Mouse (Mus musculus) ES-CJ7 (cell line): ENCODE results near the gene Usp8.

Source experiments
- DNase-seq: peaks from one replicate; pipeline ENCODE4 v3.0.0; 2011; ENCODE audit warnings: low read depth, low spot score

The Usp8 gene

GRCm38 (mm10) chr2:126740314-126740713 is 33.2 kb downstream of the Usp8 start:
- DNase-seq: no peak

- no peak for DNase-seq
Observed at GRCm38 (mm10) chr2:126743389-126743788, 36.3 kb downstream of the Usp8 start.

GRCm38 (mm10) chr2:126755664-126756063 is 48.5 kb downstream of the Usp8 start:
- DNase-seq: no peak

- no peak for DNase-seq
Observed at GRCm38 (mm10) chr2:126759351-126759750, 52.2 kb downstream of the Usp8 start.

- peak; percentile 33 for DNase-seq
Observed at GRCm38 (mm10) chr2:126765867-126766582, 58.9 kb downstream of the Usp8 start.

- DNase-seq: peak; percentile 69
Observed at GRCm38 (mm10) chr2:126767599-126767998, 60.5 kb downstream of the Usp8 start.

DNA sequence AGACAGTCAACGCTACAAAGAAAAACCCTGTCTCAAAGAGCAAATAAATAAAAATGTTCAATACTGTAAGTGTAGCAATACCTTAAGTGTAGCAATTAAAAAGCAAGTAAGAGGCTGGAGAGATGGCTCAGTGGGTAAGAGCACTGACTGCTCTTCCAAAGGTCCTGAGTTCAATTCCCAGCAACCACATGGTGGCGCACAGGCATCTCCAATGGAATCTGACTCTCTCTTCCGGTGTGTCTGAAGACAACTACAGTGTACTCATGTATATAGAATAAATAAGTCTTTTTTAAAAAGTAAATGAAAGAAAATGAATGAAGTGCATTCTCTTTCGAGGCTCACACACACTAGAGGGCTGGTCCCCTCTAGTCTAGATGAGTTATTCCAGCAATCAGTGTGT is 61.1 kb downstream of the Usp8 start:
- peak; percentile 48 for DNase-seq

DNA sequence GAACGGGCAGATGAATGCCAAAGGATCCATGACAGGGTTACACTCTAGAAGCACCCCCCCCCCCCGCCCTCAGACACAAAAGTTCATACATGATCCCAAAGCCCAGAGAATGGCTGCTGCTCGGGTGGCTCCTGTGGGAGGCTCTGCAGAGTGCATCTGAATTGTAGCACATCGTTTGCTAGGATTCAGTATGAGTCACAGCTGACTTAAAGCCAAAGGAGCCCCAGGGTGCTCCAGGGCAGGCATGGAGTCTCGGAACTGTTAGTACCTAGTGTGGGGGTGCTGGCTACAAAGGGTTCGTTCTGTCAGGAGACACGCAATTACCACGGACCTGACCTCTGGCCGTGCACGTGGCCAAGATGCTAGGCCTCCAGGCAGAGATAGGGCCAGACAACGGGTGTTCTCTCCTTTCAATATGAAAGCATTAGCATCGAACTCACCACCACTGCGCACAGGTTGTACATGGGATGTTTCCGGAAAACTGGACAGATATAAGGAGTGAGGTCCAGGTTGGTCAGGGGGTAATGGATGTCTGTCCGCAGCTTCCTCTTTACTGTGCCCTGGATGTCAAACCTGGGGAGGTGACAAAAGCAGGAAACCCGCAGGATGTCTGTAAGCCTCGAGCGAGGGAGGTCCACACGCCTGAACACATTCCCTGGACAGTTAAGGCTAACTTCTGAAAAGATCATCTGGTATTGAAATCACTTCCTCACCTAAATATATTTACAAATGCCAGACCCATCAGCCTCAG is 62.5 kb downstream of the Usp8 start:
- DNase-seq: no peak

GRCm38 (mm10) chr2:126772217-126772616 is 65.1 kb downstream of the Usp8 start:
- peak; percentile 33 for DNase-seq

DNA sequence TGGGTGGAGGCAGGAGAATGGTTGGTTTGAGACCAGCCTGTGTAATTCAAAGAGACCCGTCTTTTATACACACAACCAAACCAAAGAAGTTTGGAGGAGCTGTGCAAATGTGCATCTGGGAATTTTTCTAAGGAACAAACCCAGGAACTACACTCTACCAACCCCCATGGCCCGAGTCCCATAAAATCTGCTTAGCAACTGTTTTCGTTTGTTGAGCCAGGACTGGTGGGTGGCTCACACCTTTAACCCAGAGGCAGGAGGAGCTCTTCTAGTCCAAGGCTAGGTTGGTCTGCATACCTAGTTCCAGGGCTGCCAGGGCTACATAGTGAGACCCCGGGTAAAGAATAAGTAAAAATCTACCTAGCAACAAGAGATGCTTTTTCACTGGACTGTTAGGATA is 68.8 kb downstream of the Usp8 start:
- DNase-seq: no peak

GRCm38 (mm10) chr2:126776416-126776815 is 69.3 kb downstream of the Usp8 start:
- no peak for DNase-seq

DNA sequence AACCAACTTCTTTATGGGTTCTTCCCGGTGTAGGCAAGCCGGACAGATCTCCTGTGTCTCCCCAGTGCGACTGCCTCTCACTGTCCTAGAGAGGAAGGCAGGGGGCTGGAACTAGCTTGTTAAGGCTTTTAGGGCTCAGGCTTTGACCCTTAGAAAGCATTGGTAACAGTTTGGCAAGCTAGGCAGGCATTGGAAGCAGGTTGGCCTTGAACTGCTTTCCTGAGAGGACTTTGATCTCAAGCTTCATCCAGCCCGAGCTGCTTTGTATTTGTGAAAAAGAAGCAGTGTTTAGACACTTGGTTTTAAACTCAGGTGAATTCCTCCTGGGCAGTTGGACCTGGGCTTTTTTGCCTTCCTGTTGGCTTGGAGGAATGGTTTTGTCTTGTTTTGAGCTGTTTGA is 71.7 kb downstream of the Usp8 start:
- no peak for DNase-seq

- peak; percentile 55 for DNase-seq
Observed at GRCm38 (mm10) chr2:126780286-126780685, 73.2 kb downstream of the Usp8 start.

GRCm38 (mm10) chr2:126781478-126781877 is 74.3 kb downstream of the Usp8 start:
- DNase-seq: no peak

GRCm38 (mm10) chr2:126782433-126782832 is 75.3 kb downstream of the Usp8 start:
- peak; percentile 62 for DNase-seq

- no peak for DNase-seq
Observed at GRCm38 (mm10) chr2:126783370-126783769, 76.2 kb downstream of the Usp8 start, which contains the start of gene Usp50. TSS of gene Usp50 (minus strand) at chr2:126783470.

- DNase-seq: peak; percentile 59
Observed at GRCm38 (mm10) chr2:126787721-126788342, 80.7 kb downstream of the Usp8 start.

DNA sequence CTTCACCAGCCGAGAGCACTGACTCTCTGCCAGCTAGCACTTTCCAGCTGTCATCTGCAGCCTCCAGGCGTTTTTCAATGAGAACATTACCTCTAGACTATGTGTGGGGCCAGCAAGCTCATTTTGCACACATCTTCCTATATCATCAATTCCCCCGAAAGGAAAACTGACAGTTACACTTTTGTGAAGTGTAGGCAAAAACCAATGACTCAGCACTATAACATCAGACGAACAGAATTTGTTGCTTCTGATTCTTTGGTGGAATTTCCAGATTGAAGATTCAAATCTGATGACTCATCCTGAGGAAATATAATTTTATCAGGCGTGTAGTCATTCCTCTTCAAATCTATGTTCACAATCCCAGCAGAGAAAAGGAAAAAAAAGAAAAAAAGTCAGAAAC is 85.5 kb downstream of the Usp8 start:
- DNase-seq: no peak

DNA sequence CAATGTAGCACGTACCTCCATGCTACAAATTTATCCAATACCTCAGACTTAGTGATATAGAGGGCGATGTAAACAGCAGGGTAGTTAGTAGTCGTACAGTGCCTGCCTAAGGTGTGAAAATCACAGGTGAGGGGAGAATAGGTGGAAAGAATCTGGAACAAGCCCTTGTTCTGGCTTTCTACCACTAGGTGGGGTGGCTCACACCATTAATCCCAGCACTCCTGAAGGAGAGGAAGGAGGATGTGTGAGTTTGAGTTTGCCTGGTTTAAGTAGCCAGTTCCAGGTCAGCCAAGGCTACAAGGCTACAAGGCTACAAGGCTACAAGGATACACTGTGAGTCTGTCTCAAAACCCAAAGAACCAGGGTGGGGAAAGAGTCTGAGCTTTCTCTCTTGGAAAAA is 88.6 kb downstream of the Usp8 start:
- peak; percentile 57 for DNase-seq

DNA sequence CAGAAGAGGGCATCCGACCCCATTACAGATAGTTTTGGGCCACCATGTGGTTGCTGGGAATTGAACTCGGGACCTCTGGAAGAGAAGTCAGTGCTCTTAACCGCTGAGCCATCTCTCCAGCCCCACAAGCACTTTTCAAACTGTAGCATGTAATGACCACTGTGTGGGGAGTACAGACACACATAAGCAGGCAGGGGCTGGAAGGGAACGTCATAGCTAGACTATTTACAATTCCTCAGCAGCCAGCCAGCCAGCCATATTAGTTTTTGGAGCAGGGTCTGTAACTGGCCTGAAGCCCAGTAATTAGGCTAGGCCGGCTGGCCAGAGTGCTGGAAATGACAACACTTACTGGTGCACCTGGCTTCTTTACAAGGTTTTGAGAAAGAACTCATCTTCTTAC is 91.3 kb downstream of the Usp8 start:
- DNase-seq: no peak

- DNase-seq: no peak
Observed at GRCm38 (mm10) chr2:126801980-126802379, 94.9 kb downstream of the Usp8 start.
